Comparison of ENCODE assay signal across 8 mouse cellular contexts in the genomic region with DNA sequence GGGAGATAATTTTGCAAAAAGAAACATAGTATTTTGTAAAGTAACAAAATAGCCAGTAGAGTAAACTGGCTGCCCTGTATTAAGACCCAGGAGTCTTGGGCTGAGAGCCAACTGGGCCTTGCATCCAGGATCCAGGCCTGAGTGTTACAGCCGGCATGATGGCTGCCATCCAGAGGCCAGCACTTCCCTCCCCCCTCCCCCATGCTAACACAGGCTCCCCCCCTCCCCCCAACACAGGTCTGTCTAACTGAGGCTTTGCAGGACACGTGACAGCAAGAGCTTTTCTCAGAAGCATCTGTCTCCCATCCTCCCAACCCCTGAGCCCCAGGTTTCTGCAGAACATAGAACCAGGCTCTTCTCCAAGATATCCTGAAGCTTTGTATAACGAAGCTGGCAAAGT. TPM values are rescaled to one million over a fixed set of nuclear protein-coding genes. Genes with fewer than 3 reads are reported as not detected.
A peak's percentile ranks its signal among the peaks of the same experiment; 100 is the strongest.
DNase-seq lines count a peak whose midpoint lies in the region; ATAC-seq and TF ChIP-seq lines count a peak whose summit lies in the region.

No protein-coding gene starts in this region.

- no peak for TF ChIP-seq EP300 in liver, embryonic 14.5 days (IDR thresholded peaks at IDR 0.05; ENCODE audit: low read depth)

- H3K4me2 ChIP-seq in neural tube, embryonic 11.5 days (ENCODE audit: low read depth): peak overlapping the region; percentile 83
- peak overlapping the region; percentile 53 for H3K4me2 ChIP-seq in intestine, embryonic 16.5 days (ENCODE audit: low read depth, low read length)
- peak overlapping the region; percentile 88 for H3K4me2 ChIP-seq in liver, embryonic 14.5 days (ENCODE audit: low read depth)

- 0 out of 2 replicates have a peak, but pooled peaks cover 2% of the 10 kb centered on the region for H3K36me3 ChIP-seq in neural tube, embryonic 11.5 days (ENCODE audit: control insufficient read depth, insufficient read depth, low read length)
- H3K36me3 ChIP-seq in intestine, embryonic 16.5 days (ENCODE audit: control insufficient read depth, insufficient read depth, low read length): peaks cover 4% of the 10 kb centered on the region; the same call in 1 of the 2 replicates
- H3K36me3 ChIP-seq in liver, embryonic 14.5 days (replicated peaks; ENCODE audit: control insufficient read depth, insufficient read depth, low read depth): no peaks in the 10 kb centered on the region; the same call in 1 of the 2 replicates

- peaks cover 6% of the 10 kb centered on the region; the same call in 1 of the 2 replicates for H3K4me1 ChIP-seq in neural tube, embryonic 11.5 days (ENCODE audit: control insufficient read depth, insufficient read depth, low read length)
- H3K4me1 ChIP-seq in intestine, embryonic 16.5 days (ENCODE audit: control insufficient read depth, insufficient read depth, low read length): peaks cover 19% of the 10 kb centered on the region
- peaks cover 7 to 13% of the 10 kb centered on the region in 2 experiments; a peak in 3 of 4 replicates for H3K4me1 ChIP-seq in liver, embryonic 14.5 days (replicated peaks; ENCODE audit: control insufficient read depth in 2 of 2, insufficient read depth in 2 of 2, low read length in 1 of 2)

- peak overlapping the region; percentile 82 for H3K4me3 ChIP-seq in neural tube, embryonic 11.5 days (ENCODE audit: low read depth, low read length)
- H3K4me3 ChIP-seq in intestine, embryonic 16.5 days (ENCODE audit: low read length): peak overlapping the region; percentile 83
- H3K4me3 ChIP-seq in liver, embryonic 14.5 days (ENCODE audit: insufficient read depth in 1 of 2, low read depth in 2 of 2, low read length in 2 of 2): peak overlapping the region; percentile 63 to 66

- no peak for TF ChIP-seq CTCF in liver, embryonic 14.5 days (IDR thresholded peaks at IDR 0.05; ENCODE audit: low read depth)

- 21% methylated on average over 3 of the region's 3 CpGs for WGBS in neural tube, embryonic 11.5 days
- WGBS in intestine, embryonic 16.5 days: 14% methylated on average over 3 of the region's 3 CpGs
- 18% methylated on average over 3 of the region's 3 CpGs for WGBS in liver, embryonic 14.5 days (ENCODE audit: insufficient replicate concordance)

- ATAC-seq in neural tube, embryonic 11.5 days (ENCODE audit: insufficient read depth, low FRiP score, low TSS enrichment): no peak
- ATAC-seq in intestine, embryonic 16.5 days: peak; percentile 14; the same call in 1 of the 2 replicates
- no peak for ATAC-seq in liver, embryonic 14.5 days (ENCODE audit: insufficient read depth)

- no peak for DNase-seq in neural tube, embryonic 11.5 days (ENCODE audit: low spot score)
- no peak for DNase-seq in neural tube, embryonic 10.5 days (ENCODE audit: extremely low spot score, low spot score)
- peak; percentile 74 for DNase-seq in cerebellum, adult 8-10 months
- DNase-seq in gastrocnemius, postnatal 14 days: peak; percentile 72
- no peak for DNase-seq in liver, embryonic 14.5 days (ENCODE audit: low read depth in 3 of 3, low spot score in 3 of 3)
- DNase-seq in retina, embryonic 14.5 days (ENCODE audit: low spot score): peak; percentile 38
- DNase-seq in spleen, adult 12 weeks (ENCODE audit: low spot score): no peak

- H3K9me3 ChIP-seq in neural tube, embryonic 11.5 days (ENCODE audit: control insufficient read depth, low read length): no peaks in the 10 kb centered on the region
- H3K9me3 ChIP-seq in intestine, embryonic 16.5 days (ENCODE audit: control insufficient read depth, low read length): no peaks in the 10 kb centered on the region
- no peaks in the 10 kb centered on the region for H3K9me3 ChIP-seq in liver, embryonic 14.5 days (ENCODE audit: control insufficient read depth, low read length)

- intact Hi-C loops in gastrocnemius, postnatal 14 days (cut with DNase I; ENCODE audit: low total_unique reads): no loop called here

- H3K27ac ChIP-seq in neural tube, embryonic 11.5 days (ENCODE audit: low read depth, low read length): no peak overlapping the region
- H3K27ac ChIP-seq in intestine, embryonic 16.5 days (ENCODE audit: low read length): peak overlapping the region; percentile 82
- no peak overlapping the region for H3K27ac ChIP-seq in liver, embryonic 14.5 days

- no peak overlapping the region for H3K9ac ChIP-seq in neural tube, embryonic 11.5 days (ENCODE audit: low read length)
- peak overlapping the region; percentile 83 for H3K9ac ChIP-seq in intestine, embryonic 16.5 days (ENCODE audit: low read depth, low read length)
- H3K9ac ChIP-seq in liver, embryonic 14.5 days (replicated peaks): peak overlapping the region; percentile 71

- no peaks in the 10 kb centered on the region for H3K27me3 ChIP-seq in neural tube, embryonic 11.5 days (ENCODE audit: control insufficient read depth, insufficient read depth, low read length)
- H3K27me3 ChIP-seq in intestine, embryonic 16.5 days (replicated peaks; ENCODE audit: control insufficient read depth, insufficient read depth, low read length): no peaks in the 10 kb centered on the region
- H3K27me3 ChIP-seq in liver, embryonic 14.5 days (ENCODE audit: control insufficient read depth, insufficient read depth, low read length): no peaks in the 10 kb centered on the region; the same call in 1 of the 2 replicates

RNA-seq across cellular contexts. Expression of a gene that starts 1.0 kb away (rescaled TPM):
- polyA plus RNA-seq in neural tube, embryonic 11.5 days (2014; fragmentation: Nextera tagmentation; extraction: Ambion mirVana): 250 and 260 TPM in 2 replicates
- 100 to 1,000 TPM; 423 to 456 TPM for total RNA-seq in gastrocnemius, postnatal 14 days (2021)
- 467 and 488 TPM in 2 replicates for polyA plus RNA-seq in intestine, embryonic 16.5 days (2015; fragmentation: Nextera tagmentation; extraction: Ambion mirVana)
- 37.5 and 65.5 TPM in 2 replicates for polyA plus RNA-seq in liver, embryonic 14.5 days (2012; rRNA removed)
- 189 and 194 TPM in 2 replicates for polyA plus RNA-seq in liver, embryonic 14.5 days (2014; fragmentation: Nextera tagmentation; extraction: Ambion mirVana)

RNA-seq across cellular contexts. Expression of a gene that starts 1.1 kb away (rescaled TPM):
- polyA plus RNA-seq in neural tube, embryonic 11.5 days (2014; fragmentation: Nextera tagmentation; extraction: Ambion mirVana): 40.1 and 42.5 TPM in 2 replicates
- total RNA-seq in gastrocnemius, postnatal 14 days (2021): 1 to 10 TPM; 6.7 to 7.9 TPM
- 39.5 and 42.3 TPM in 2 replicates for polyA plus RNA-seq in intestine, embryonic 16.5 days (2015; fragmentation: Nextera tagmentation; extraction: Ambion mirVana)
- 13.7 and 14.1 TPM in 2 replicates for polyA plus RNA-seq in liver, embryonic 14.5 days (2012; rRNA removed)
- polyA plus RNA-seq in liver, embryonic 14.5 days (2014; fragmentation: Nextera tagmentation; extraction: Ambion mirVana): 20.8 and 21.1 TPM in 2 replicates

RNA-seq across cellular contexts. Expression of a gene that starts 43.6 kb away (rescaled TPM):
- polyA plus RNA-seq in neural tube, embryonic 11.5 days (2014; fragmentation: Nextera tagmentation; extraction: Ambion mirVana): 46.4 and 52.4 TPM in 2 replicates
- 10 to 100 TPM in 1 of 2 experiments, 1 to 10 TPM in 1; 7.9 to 10.7 TPM for total RNA-seq in gastrocnemius, postnatal 14 days (2021)
- 25.7 and 27.4 TPM in 2 replicates for polyA plus RNA-seq in intestine, embryonic 16.5 days (2015; fragmentation: Nextera tagmentation; extraction: Ambion mirVana)
- polyA plus RNA-seq in liver, embryonic 14.5 days (2012; rRNA removed): 5.5 and 7.0 TPM in 2 replicates
- polyA plus RNA-seq in liver, embryonic 14.5 days (2014; fragmentation: Nextera tagmentation; extraction: Ambion mirVana): 10.6 and 11.8 TPM in 2 replicates

Comparison
In these comparisons a context has a peak if more than half of its experiments do, and no peak if none do; other contexts are left out.
1. DNase-seq: peak in cerebellum, adult 8-10 months (single experiment), gastrocnemius, postnatal 14 days (single experiment) and retina, embryonic 14.5 days (single experiment); none in neural tube, embryonic 11.5 days (single experiment), neural tube, embryonic 10.5 days (single experiment), liver, embryonic 14.5 days (0 of 3) and spleen, adult 12 weeks (single experiment).
2. Peak in every context shown above with its lines, with median percentiles within 50 percentile points of each other: H3K4me2 ChIP-seq and H3K4me3 ChIP-seq.